Mouse (Mus musculus) ES-Bruce4 (cell line): ENCODE measurements around the gene 1700029H14Rik.

Experiments
- CTCF ChIP-seq: IDR thresholded peaks from one replicate; pipeline ENCODE4 v1.8.1; 2011; ENCODE audit warnings: low read depth, low read length
- EP300 ChIP-seq: IDR thresholded peaks from 2 replicates; pipeline ENCODE4 v1.6.1; 2011; ENCODE audit warnings: low read depth, low read length; ENCODE audit not compliant: insufficient read depth
- POLR2A ChIP-seq: IDR thresholded peaks from one replicate; pipeline ENCODE4 v1.8.1; 2011; ENCODE audit warnings: low read length; ENCODE audit not compliant: insufficient read depth

GRCm38 (mm10) chr8:13600716-13601115, 38.5 kb upstream of the 1700029H14Rik start:
- no peak for TF ChIP-seq POLR2A
- TF ChIP-seq CTCF: no peak
- TF ChIP-seq EP300: no peak
